Mouse (Mus musculus) midbrain, embryonic 16.5 days (tissue): ENCODE data around the gene Rab8a. TPM values are rescaled to one million over a fixed set of nuclear protein-coding genes. Genes with fewer than 3 reads are reported as not detected.

Experiments used
- ATAC-seq: fragments of 200-750 bp; cut with Nextera tagmentation; 2 replicates; pipeline ENCODE4 v1.8.0; 2017; ENCODE audit warnings: moderate TSS enrichment
- H3K27ac ChIP-seq: fragments of 300-500 bp; sonication (generic); 2 replicates; pipeline ENCODE4 v1.5.1; 2014; ENCODE audit warnings: mild to moderate bottlenecking, low read length, mixed read lengths
- H3K27me3 ChIP-seq: fragments of 300-500 bp; sonication (generic); 2 replicates; pipeline ENCODE4 v1.6.1; 2014; ENCODE audit warnings: low read depth, low read length, mixed read lengths; ENCODE audit not compliant: control insufficient read depth, insufficient read depth
- H3K36me3 ChIP-seq: fragments of 300-500 bp; sonication (generic); 2 replicates; pipeline ENCODE4 v1.6.1; 2014; ENCODE audit warnings: mild to moderate bottlenecking, low read length, moderate library complexity, mixed read lengths; ENCODE audit not compliant: control insufficient read depth, insufficient read depth
- H3K4me1 ChIP-seq: fragments of 300-500 bp; sonication (generic); 2 replicates; pipeline ENCODE4 v1.6.1; 2014; ENCODE audit warnings: mild to moderate bottlenecking, low read length, mixed read lengths; ENCODE audit not compliant: control insufficient read depth, insufficient read depth
- H3K4me2 ChIP-seq: fragments of 300-500 bp; sonication (generic); 2 replicates; pipeline ENCODE4 v1.6.1; 2014; ENCODE audit warnings: mild to moderate bottlenecking, low read length, mixed read lengths
- H3K4me3 ChIP-seq: fragments of 300-500 bp; sonication (generic); 2 replicates; pipeline ENCODE4 v1.5.1; 2014; ENCODE audit warnings: low read depth, mild to moderate bottlenecking, low read length, moderate library complexity, mixed read lengths
- H3K9ac ChIP-seq: fragments of 300-500 bp; sonication (generic); 2 replicates; pipeline ENCODE4 v1.6.1; 2014; ENCODE audit warnings: low read depth, low read length, mixed read lengths
- H3K9me3 ChIP-seq: fragments of 300-500 bp; sonication (generic); replicated peaks from 2 replicates; pipeline ENCODE4 v1.6.1; 2014; ENCODE audit warnings: mild to moderate bottlenecking, low read length, mixed read lengths; ENCODE audit not compliant: control insufficient read depth, poor library complexity, severe bottlenecking
- WGBS: fragments of 180-500 bp; shearing (Covaris S2); extraction: QIAGEN DNeasy Blood & Tissue Kit; methylation state at CpG from one replicate; pipeline ENCODE4 v1.1.7; 2014; 5-methylcytosine and 5-hydroxymethylcytosine counted together
- polyA plus RNA-seq: library from polyadenylated mRNA; unstranded; fragments of >200 nt; fragmentation: Nextera tagmentation; extraction: Ambion mirVana; gene quantifications from 2 replicates; pipeline ENCODE4 v1.2.1, GENCODE M21; 2015

Rab8a gene
- polyA plus RNA-seq, 1 experiment from 2014 or later: 84.5 TPM

DNA sequence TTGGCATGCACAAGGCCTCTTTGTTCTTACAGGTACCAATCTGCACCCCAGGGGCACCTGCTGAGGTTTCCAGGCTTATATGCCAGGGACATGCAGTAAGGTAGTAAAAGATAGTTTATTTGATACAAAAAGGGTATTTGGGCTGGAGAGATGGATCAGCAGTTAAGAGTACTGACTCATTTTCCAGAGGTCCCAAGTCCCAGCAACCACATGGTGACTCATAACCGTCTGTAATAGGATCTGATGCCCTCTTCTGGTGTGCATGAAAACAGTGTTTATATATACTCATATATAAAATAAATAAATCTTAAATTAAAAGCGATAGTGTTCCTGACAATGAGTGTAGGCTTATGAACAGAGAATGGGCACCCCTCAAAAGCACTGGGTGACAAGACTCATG is 2.9 kb upstream of the Rab8a start:
- Histone ChIP-seq H3K4me2 (no peak overlapping the region), H3K4me1 (peaks cover 22% of the 10 kb centered on the region), H3K27ac (no peak overlapping the region), H3K9ac (no peak overlapping the region), H3K4me3 (no peak overlapping the region), H3K27me3 (no peaks in the 10 kb centered on the region), H3K36me3 (peaks cover 7% of the 10 kb centered on the region; the same call in 1 of the 2 replicates), H3K9me3 (no peaks in the 10 kb centered on the region)
- WGBS: 89% methylated on average over 2 of the region's 2 CpGs
- ATAC-seq: no peak

DNA sequence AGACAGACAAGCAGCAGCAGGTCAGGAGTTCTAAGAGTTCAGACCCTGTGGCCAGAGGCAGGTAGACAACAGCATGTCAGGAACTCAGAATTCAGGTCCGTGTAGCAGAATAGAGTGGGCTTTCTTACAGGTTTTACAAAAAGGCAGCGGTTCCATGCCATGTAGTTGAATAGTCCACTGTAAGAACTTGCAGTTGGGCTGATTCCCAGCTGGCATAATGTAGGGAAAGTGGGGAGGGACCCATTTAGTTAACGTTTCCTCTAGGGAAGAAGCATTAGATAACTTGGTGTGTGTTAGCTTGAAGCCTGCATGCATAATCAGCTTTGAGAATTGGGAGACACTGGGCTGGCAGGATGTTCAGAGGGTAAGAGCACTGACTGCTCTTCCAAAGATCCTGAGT is 2.3 kb upstream of the Rab8a start:
- ATAC-seq: no peak
- no peaks in the 10 kb centered on the region for H3K9me3 ChIP-seq
- peaks cover 22% of the 10 kb centered on the region for H3K4me1 ChIP-seq
- H3K4me3 ChIP-seq: no peak overlapping the region
- H3K9ac ChIP-seq: no peak overlapping the region
- no peak overlapping the region for H3K27ac ChIP-seq
- H3K4me2 ChIP-seq: no peak overlapping the region
- peaks cover 3% of the 10 kb centered on the region; the same call in 1 of the 2 replicates for H3K36me3 ChIP-seq
- WGBS: 83% methylated on average over 3 of the region's 3 CpGs
- no peaks in the 10 kb centered on the region for H3K27me3 ChIP-seq

DNA sequence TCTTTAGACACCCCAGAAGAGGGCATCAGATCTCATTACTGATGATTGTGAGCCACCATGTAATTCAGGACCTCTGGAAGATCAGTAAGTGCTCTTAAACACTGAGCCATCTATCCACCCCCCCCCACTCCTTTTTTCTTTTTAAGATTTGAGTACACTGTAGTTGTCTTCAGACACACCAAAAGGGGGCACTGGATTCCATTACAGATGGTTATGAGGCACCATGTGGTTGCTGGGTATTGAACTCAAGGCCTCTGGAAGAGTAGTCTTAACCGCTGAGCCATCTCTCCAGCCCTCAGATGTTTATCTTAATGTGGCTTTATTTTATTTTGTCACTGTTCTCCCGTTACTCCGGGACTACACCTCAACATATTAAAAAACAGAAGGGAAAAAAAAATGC is 993 bp upstream of the Rab8a start:
- WGBS: 73% methylated on average over 3 of the region's 3 CpGs
- peak overlapping the region; percentile 60 for H3K4me3 ChIP-seq
- H3K4me1 ChIP-seq: peaks cover 22% of the 10 kb centered on the region
- peaks cover 7% of the 10 kb centered on the region for H3K36me3 ChIP-seq
- no peaks in the 10 kb centered on the region for H3K9me3 ChIP-seq
- H3K27ac ChIP-seq: no peak overlapping the region; the same call in 1 of the 2 replicates
- H3K9ac ChIP-seq: peak overlapping the region; percentile 65
- no peak for ATAC-seq
- H3K4me2 ChIP-seq: peak overlapping the region; percentile 67
- no peaks in the 10 kb centered on the region for H3K27me3 ChIP-seq

DNA sequence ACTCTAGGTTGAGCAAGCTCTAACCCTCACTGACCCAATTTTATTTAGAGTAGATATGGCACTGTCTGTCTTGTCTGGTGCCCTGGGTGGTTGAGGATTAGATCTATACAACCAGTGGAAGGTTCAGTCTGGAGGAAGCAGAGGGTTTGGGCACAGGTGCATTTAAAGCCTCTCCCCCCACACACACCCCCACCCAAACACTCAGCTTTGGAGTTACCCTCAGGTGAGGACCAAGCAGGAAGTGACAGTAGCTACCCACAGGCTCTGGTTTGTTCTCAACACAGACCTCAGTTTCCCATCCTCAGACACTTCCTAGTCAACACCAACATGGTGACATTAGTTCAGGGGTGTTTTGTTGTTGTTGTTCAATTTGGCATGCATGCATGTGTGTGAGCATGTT is 1.8 kb downstream of the Rab8a start:
- Histone ChIP-seq H3K27ac (no peak overlapping the region), H3K4me2 (no peak overlapping the region), H3K4me3 (no peak overlapping the region), H3K9ac (no peak overlapping the region), H3K36me3 (peaks cover 7% of the 10 kb centered on the region), H3K4me1 (peaks cover 22% of the 10 kb centered on the region), H3K9me3 (no peaks in the 10 kb centered on the region), H3K27me3 (no peaks in the 10 kb centered on the region)
- no peak for ATAC-seq

DNA sequence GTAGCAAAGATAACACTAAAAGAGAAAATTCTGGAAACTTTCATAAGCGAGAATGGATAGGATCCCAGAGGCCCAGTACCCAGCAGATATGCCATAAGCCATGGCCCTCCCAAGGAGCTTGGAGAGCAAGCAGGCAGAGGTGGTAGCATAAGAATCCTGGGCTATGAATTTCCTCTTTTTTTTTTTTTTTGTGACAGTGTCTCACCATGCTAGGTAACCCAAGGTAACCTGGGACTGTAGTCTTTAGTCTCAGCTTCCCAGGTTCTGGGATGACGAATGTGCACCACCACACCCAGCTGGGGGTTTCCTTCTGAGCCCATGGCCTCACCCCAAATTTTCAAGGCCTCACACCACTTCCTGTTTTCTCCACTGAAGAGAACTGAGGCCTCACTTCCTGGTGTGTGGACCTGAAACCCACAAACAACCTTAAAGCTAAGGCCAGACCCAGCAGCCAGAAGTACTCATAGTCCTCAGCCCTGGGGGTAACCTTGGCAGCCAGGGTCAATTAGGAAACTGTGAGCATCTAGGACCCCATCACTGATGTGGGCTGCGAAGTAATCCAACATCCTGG is 8.2 kb downstream of the Rab8a start:
- Histone ChIP-seq H3K4me3 (no peak overlapping the region), H3K4me2 (no peak overlapping the region), H3K4me1 (no peaks in the 10 kb centered on the region), H3K27me3 (no peaks in the 10 kb centered on the region), H3K27ac (no peak overlapping the region), H3K9ac (no peak overlapping the region), H3K9me3 (no peaks in the 10 kb centered on the region), H3K36me3 (peaks cover 45% of the 10 kb centered on the region)
- 93% methylated on average over 3 of the region's 3 CpGs for WGBS
- ATAC-seq: no peak

DNA sequence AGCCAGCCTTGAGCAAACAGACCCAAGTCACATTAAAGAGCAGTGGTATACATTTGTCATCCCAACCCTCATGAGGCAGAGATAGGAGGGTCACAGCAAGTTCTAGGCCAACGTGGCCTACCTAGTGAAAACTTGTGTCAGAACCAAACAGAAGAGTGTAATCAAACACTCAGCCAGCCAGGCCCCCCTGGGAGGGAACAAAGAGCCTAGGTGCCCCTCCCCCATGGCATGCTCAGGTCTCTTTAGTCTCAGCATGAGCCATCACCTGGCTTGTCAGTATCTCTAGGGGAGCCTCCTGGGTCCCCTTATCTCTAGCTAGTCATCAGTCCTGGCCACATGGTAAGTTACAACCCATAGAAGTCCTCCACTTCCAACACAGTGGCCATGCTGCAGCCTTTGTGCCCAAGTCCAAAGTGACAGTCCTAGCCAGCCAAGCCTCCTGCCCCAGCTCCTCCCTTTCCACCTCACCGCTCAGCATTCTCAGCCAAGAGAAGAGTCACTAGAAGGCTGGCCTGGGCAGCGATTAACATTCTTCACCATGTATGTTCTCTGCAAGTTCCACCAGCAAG is 8.8 kb downstream of the Rab8a start:
- Histone ChIP-seq H3K9me3 (no peaks in the 10 kb centered on the region), H3K36me3 (peaks cover 45% of the 10 kb centered on the region), H3K27ac (no peak overlapping the region), H3K27me3 (no peaks in the 10 kb centered on the region), H3K4me1 (no peaks in the 10 kb centered on the region), H3K4me3 (no peak overlapping the region), H3K4me2 (no peak overlapping the region), H3K9ac (no peak overlapping the region)
- no peak for ATAC-seq
- 93% methylated on average over 3 of the region's 3 CpGs for whole genome bisulfite sequencing

DNA sequence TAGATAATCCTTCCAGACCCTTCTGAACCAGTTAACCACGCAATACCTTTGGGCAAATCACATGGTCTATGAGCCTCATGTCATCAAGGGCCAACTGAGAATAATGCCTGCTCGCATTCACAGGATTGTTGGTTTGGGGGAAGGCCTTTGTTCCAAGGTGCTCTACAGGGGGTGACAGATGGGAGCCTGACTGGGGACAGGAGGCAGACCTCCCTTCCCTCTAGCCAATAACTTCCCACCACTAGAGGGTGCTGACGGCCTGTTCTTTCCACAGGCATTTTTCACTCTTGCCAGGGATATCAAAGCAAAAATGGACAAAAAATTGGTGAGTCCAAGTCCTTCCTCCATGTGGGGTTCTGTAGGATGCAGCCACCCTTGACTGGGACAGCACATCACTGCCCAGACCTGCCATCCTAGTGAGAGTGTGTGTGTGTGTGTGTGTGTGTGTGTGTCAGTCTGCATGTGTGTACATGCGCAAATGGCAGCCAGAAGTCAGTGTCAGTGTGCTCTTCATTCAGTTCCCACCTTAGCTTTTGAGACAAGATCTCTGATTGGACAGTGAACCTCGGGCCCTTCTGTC is 16.4 kb downstream of the Rab8a start:
- WGBS: 62% methylated on average over 5 of the region's 5 CpGs
- Histone ChIP-seq H3K27ac (no peak overlapping the region), H3K4me3 (no peak overlapping the region), H3K9me3 (no peaks in the 10 kb centered on the region), H3K4me2 (no peak overlapping the region), H3K4me1 (no peaks in the 10 kb centered on the region), H3K27me3 (no peaks in the 10 kb centered on the region), H3K36me3 (peaks cover 55% of the 10 kb centered on the region), H3K9ac (no peak overlapping the region)
- ATAC-seq: 0 out of 2 replicates have a peak, but pooled peaks have one; percentile 21

DNA sequence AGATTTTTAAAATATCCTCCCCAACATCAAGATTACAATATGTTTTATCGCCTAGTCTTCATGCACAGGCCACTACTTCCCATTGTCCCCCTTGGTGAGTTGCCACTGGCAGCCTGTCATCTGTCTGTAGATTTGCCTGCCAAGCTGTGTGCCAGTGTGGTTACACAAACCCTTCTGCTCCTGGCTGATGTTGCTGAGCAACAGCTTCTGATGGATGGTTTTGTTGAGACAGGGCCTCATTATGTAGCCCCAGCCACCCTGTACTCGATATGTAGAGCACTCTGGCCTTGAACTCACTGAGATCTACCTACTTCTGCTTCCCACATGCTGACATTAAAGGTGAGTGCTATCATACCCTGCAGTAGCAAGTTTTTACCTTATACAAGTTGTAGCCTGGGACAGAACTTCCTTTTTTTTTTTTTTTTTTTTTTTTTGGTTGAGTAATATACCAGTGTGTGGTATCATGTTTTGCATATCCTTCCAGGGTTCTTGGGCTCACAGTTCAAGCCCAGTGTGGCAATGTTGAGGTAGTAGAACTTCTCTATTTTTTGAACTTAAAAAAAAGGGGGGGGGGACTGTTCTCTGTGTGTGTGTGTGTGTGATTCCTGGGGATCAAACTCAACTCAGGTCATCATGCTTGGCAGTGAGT is 22.7 kb downstream of the Rab8a start:
- no peaks in the 10 kb centered on the region for H3K4me1 ChIP-seq
- no peak overlapping the region for H3K27ac ChIP-seq
- WGBS: 76% methylated on average over 2 of the region's 2 CpGs
- ATAC-seq: 0 out of 2 replicates have a peak, but pooled peaks have one; percentile 42
- no peak overlapping the region for H3K9ac ChIP-seq
- peaks cover 8% of the 10 kb centered on the region for H3K36me3 ChIP-seq
- H3K4me2 ChIP-seq: no peak overlapping the region
- H3K27me3 ChIP-seq: no peaks in the 10 kb centered on the region
- no peaks in the 10 kb centered on the region for H3K9me3 ChIP-seq
- H3K4me3 ChIP-seq: no peak overlapping the region

DNA sequence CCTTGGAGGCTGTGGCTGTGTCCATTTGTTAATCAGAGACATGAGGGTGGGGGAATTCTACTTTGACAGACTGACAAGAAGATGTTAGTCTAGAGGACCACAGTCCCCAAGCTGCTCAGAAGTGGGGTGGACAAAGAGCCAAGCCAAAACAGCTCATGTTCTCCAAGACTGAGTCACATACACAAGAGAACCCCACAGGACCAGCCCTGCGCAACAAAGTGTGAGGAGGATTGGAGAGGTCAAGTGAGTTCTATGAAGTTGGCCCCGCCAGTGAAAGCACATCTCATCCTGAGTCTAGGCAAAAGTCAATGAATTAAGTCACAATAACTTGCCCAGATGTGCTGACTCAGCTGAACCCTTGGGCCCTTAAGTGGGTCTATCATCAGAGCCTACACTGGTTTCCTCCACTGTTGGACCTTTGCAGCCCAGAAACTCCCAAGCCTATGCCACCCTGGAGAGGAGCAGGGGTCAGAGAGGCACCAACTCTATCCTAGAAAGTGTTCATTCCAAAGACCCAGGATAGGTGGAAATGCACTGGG is 26.9 kb downstream of the Rab8a start:
- H3K27me3 ChIP-seq: no peaks in the 10 kb centered on the region
- no peak overlapping the region for H3K4me3 ChIP-seq
- H3K4me2 ChIP-seq: no peak overlapping the region
- no peak overlapping the region for H3K9ac ChIP-seq
- H3K27ac ChIP-seq: no peak overlapping the region
- no peaks in the 10 kb centered on the region for H3K36me3 ChIP-seq
- H3K4me1 ChIP-seq: no peaks in the 10 kb centered on the region
- H3K9me3 ChIP-seq: no peaks in the 10 kb centered on the region
- ATAC-seq: no peak
- WGBS: 97% methylated on average over 2 of the region's 2 CpGs
